Mouse (Mus musculus) spleen, adult 2 months (tissue): Measurements from ENCODE around the gene Rbfox1.

Experiments used
- CTCF ChIP-seq: fragments of 200-500 bp; IDR thresholded peaks from 2 replicates; pipeline ENCODE4 v1.5.1; 2011; ENCODE audit warnings: mild to moderate bottlenecking, inconsistent platforms; ENCODE audit not compliant: insufficient read depth, insufficient read length, insufficient replicate concordance; ENCODE audit errors: extremely low read depth
- POLR2A ChIP-seq: fragments of 200-500 bp; IDR thresholded peaks from 2 replicates; pipeline ENCODE4 v1.6.1; 2011; ENCODE audit warnings: low read depth, low read length, inconsistent platforms

DNA sequence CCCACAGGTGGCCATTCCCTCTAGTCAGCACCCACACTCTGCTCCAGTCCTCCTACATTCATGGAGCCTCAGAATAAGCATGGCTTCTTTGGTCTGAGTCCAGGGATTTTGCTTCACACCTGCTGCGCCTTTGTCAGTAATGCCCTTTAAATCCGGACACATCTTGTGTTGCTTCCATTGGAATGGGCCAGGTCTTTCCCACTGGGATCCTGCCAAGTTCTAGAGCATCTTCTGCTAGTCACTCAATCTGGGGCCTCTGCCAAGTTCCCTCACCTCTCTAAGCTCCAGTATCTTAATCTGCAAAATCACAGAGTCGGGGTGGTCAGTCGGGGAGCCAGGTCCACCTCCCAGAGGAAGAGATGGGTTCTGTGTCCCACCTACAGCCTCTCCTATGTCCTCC is 20.8 kb upstream of the Rbfox1 start:
- TF ChIP-seq CTCF (no peak), POLR2A (no peak)
